Mouse (Mus musculus): ENCODE measurements around the gene Nccrp1. TPM values are rescaled to one million over a fixed set of nuclear protein-coding genes. Genes with fewer than 3 reads are reported as not detected.

Nccrp1 gene
- 0.31 and 0.36 TPM in 2 replicates for polyA plus RNA-seq (2015; fragmentation: Nextera tagmentation; extraction: Ambion mirVana)

- Histone ChIP-seq H3K27me3 (replicated peaks) (peaks cover 43% of the 10 kb centered on the region), H3K9ac (replicated peaks) (peak within 1 kb of the TSS; percentile 21), H3K36me3 (no peaks in the 10 kb centered on the region), H3K9me3 (replicated peaks) (no peaks in the 10 kb centered on the region), H3K4me1 (peaks cover 21% of the 10 kb centered on the region), H3K27ac (replicated peaks) (no peak within 1 kb of the TSS), H3K4me2 (peak within 1 kb of the TSS; percentile 65), H3K4me3 (replicated peaks) (peak within 1 kb of the TSS; percentile 36)
- ATAC-seq (ENCODE audit: low FRiP score): no peak
- 8% methylated on average over 4 of the region's 5 CpGs for WGBS
Measured at GRCm38 (mm10) chr7:28547154-28547553, at the start of gene Nccrp1. TSS of gene Nccrp1 (minus strand) at chr7:28547254.

GRCm38 (mm10) chr7:28595751-28596435, 48.8 kb upstream of the Nccrp1 start:
- H3K4me1 ChIP-seq: peaks cover 58% of the 10 kb centered on the region
- no peaks in the 10 kb centered on the region for H3K27me3 ChIP-seq (replicated peaks)
- no peaks in the 10 kb centered on the region for H3K36me3 ChIP-seq
- no peaks in the 10 kb centered on the region for H3K9me3 ChIP-seq (replicated peaks)
- ATAC-seq (ENCODE audit: low FRiP score): no peak
- H3K9ac ChIP-seq (replicated peaks): no peak overlapping the region
- H3K4me2 ChIP-seq: peak overlapping the region; percentile 84
- no peak overlapping the region for H3K27ac ChIP-seq (replicated peaks)
- 76% methylated on average over 8 of the region's 8 CpGs for WGBS
- peak overlapping the region; percentile 61; the same call in 1 of the 2 replicates for H3K4me3 ChIP-seq (replicated peaks)

GRCm38 (mm10) chr7:28593206-28594111, 46.4 kb upstream of the Nccrp1 start:
- Histone ChIP-seq H3K4me3 (replicated peaks) (no peak overlapping the region), H3K27ac (replicated peaks) (no peak overlapping the region), H3K9me3 (replicated peaks) (no peaks in the 10 kb centered on the region), H3K4me1 (peaks cover 51% of the 10 kb centered on the region), H3K36me3 (no peaks in the 10 kb centered on the region), H3K4me2 (no peak overlapping the region), H3K27me3 (replicated peaks) (no peaks in the 10 kb centered on the region), H3K9ac (replicated peaks) (no peak overlapping the region)
- ATAC-seq (ENCODE audit: low FRiP score): no peak
- WGBS: 49% methylated on average over 14 of the region's 14 CpGs

GRCm38 (mm10) chr7:28591862-28592261, 44.8 kb upstream of the Nccrp1 start:
- 65% methylated on average over 1 of the region's 1 CpGs for WGBS
- Histone ChIP-seq H3K9me3 (replicated peaks) (no peaks in the 10 kb centered on the region), H3K9ac (replicated peaks) (no peak overlapping the region), H3K36me3 (no peaks in the 10 kb centered on the region), H3K4me1 (peaks cover 56% of the 10 kb centered on the region), H3K4me3 (replicated peaks) (no peak overlapping the region), H3K4me2 (no peak overlapping the region), H3K27me3 (replicated peaks) (no peaks in the 10 kb centered on the region), H3K27ac (replicated peaks) (no peak overlapping the region)
- no peak for ATAC-seq (ENCODE audit: low FRiP score)

DNA sequence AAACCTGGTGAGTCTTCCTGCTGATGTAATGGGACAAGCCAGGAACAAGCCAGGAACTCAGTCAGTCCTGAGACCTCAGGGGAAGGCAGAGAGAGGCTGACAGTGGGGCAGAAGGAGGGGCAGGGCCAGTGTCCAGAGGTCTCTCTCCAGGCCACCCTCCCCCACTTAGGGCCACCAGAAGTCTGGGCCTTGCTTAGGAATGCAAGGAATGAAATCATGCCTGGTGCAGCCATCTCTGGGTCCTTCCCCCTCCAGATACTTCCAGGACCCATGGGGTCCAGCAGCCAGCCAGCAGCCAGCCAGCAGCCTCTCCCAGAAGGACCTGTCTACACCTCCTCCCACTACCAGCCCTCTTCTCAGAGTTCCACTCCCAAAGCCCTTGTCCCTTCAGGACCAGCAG, 40.6 kb upstream of the Nccrp1 start:
- 0 out of 2 replicates have a peak overlapping the region, but pooled peaks have one; percentile 9 for H3K27ac ChIP-seq (replicated peaks)

DNA sequence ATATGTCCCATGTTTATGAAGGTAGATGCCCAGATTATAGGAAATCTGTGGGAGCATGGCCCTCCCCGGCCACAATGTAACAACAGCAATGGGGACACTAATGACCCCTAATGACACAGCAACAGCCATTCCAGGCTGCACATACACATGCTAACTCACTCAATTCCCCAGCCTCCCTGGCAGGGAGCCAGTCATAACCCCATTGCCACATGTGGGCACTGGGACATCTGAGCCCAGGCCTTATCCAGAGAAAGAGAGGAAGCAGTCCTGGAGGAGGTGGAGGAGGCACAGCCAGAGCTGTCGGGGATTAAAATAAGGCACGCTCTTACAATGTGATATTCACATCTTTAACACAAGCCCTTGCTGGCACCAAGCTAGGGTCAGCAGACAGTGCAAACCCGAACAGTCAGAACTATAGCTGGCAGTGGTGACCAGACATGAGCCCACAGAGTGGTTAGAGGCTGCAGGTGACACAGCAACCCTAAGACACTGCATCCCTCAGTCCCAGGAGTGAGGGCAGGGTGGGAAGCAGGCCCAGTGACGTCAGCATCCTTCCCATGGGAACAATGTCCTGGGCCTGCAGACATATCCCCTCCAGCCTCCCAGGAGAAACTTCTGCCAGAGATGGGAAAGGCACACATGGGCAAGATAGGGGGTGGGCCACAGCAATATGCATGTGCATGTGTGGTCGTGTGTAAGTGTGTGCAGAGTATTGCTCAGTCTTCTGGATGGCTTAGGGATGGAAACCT, 39.8 kb upstream of the Nccrp1 start:
- H3K9ac ChIP-seq (replicated peaks): no peak overlapping the region
- H3K4me1 ChIP-seq: peaks cover 55% of the 10 kb centered on the region
- H3K27ac ChIP-seq (replicated peaks): 0 out of 2 replicates have a peak overlapping the region, but pooled peaks have one; percentile 9
- H3K9me3 ChIP-seq (replicated peaks): no peaks in the 10 kb centered on the region
- 49% methylated on average over 6 of the region's 6 CpGs for WGBS
- no peaks in the 10 kb centered on the region for H3K27me3 ChIP-seq (replicated peaks)
- H3K36me3 ChIP-seq: no peaks in the 10 kb centered on the region
- ATAC-seq (ENCODE audit: low FRiP score): no peak
- no peak overlapping the region for H3K4me2 ChIP-seq
- no peak overlapping the region for H3K4me3 ChIP-seq (replicated peaks)

More for the DNA sequence above, 40.6 kb upstream of the Nccrp1 start:
- H3K4me1 ChIP-seq: peaks cover 54% of the 10 kb centered on the region
- ATAC-seq (ENCODE audit: low FRiP score): no peak
- H3K27me3 ChIP-seq (replicated peaks): no peaks in the 10 kb centered on the region
- H3K36me3 ChIP-seq: no peaks in the 10 kb centered on the region
- H3K4me2 ChIP-seq: no peak overlapping the region
- no peaks in the 10 kb centered on the region for H3K9me3 ChIP-seq (replicated peaks)
- H3K9ac ChIP-seq (replicated peaks): no peak overlapping the region
- no peak overlapping the region for H3K4me3 ChIP-seq (replicated peaks)

- H3K9ac ChIP-seq (replicated peaks): no peak overlapping the region
- H3K36me3 ChIP-seq: no peaks in the 10 kb centered on the region
- H3K9me3 ChIP-seq (replicated peaks): no peaks in the 10 kb centered on the region
- no peak overlapping the region for H3K4me3 ChIP-seq (replicated peaks)
- no peak overlapping the region for H3K27ac ChIP-seq (replicated peaks)
- 80% methylated on average over 6 of the region's 6 CpGs for WGBS
- no peak for ATAC-seq (ENCODE audit: low FRiP score)
- no peak overlapping the region for H3K4me2 ChIP-seq
- H3K27me3 ChIP-seq (replicated peaks): no peaks in the 10 kb centered on the region
- H3K4me1 ChIP-seq: peaks cover 55% of the 10 kb centered on the region
Measured at GRCm38 (mm10) chr7:28585001-28585400, 37.9 kb upstream of the Nccrp1 start.

- H3K4me1 ChIP-seq: peaks cover 58% of the 10 kb centered on the region
- WGBS: 71% methylated on average over 4 of the region's 4 CpGs
- H3K9me3 ChIP-seq (replicated peaks): no peaks in the 10 kb centered on the region
- H3K9ac ChIP-seq (replicated peaks): no peak overlapping the region
- H3K4me2 ChIP-seq: no peak overlapping the region
- no peak overlapping the region for H3K4me3 ChIP-seq (replicated peaks)
- H3K27ac ChIP-seq (replicated peaks): no peak overlapping the region
- no peaks in the 10 kb centered on the region for H3K36me3 ChIP-seq
- H3K27me3 ChIP-seq (replicated peaks): no peaks in the 10 kb centered on the region
- no peak for ATAC-seq (ENCODE audit: low FRiP score)
Measured at GRCm38 (mm10) chr7:28584468-28584867, 37.4 kb upstream of the Nccrp1 start.

DNA sequence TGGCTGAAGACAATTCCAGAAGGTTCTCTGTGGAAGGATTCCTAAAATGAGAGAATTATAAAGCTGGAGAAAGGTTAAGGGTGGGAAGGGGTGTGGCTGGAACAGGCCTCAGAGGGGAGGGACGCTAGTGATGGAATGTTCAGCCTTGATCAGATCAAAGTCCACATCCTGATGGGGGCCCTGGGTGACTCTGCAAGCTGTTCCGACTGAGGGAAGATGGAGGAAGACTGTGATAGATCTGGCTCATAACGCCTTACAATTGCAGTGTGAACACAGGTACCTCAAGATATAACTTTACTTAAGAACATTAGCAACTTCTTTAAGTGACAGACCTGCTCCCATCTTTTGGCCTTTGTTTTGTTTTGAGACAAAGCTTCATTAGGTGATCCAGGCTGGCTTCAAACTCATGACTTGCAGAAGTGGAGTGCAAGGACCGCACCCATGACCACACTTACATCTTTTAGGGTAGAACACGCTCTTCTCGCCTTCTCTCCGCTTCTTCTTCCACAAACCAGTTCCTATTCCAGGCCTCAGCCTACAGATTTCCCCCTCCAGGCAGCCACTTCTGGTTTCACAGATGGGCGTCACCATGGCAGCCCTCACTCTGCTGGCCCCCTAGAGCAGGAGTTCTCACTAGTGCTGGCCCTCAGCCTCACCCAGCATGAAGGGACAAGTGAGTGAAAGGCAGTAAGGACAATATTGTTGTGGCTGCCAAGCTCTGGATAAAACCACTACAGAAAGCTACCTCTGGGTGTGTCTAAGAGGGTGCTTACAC, 36.7 kb upstream of the Nccrp1 start:
- Histone ChIP-seq H3K27ac (replicated peaks) (peak overlapping the region; percentile 48; the same call in 1 of the 2 replicates), H3K4me2 (no peak overlapping the region), H3K9ac (replicated peaks) (no peak overlapping the region), H3K9me3 (replicated peaks) (no peaks in the 10 kb centered on the region), H3K4me3 (replicated peaks) (no peak overlapping the region), H3K4me1 (peaks cover 63% of the 10 kb centered on the region), H3K27me3 (replicated peaks) (no peaks in the 10 kb centered on the region), H3K36me3 (no peaks in the 10 kb centered on the region)
- 78% methylated on average over 8 of the region's 8 CpGs for WGBS
- ATAC-seq (ENCODE audit: low FRiP score): no peak

GRCm38 (mm10) chr7:28582841-28583240, 35.8 kb upstream of the Nccrp1 start:
- no peaks in the 10 kb centered on the region for H3K27me3 ChIP-seq (replicated peaks)
- no peaks in the 10 kb centered on the region for H3K9me3 ChIP-seq (replicated peaks)
- no peak overlapping the region for H3K9ac ChIP-seq (replicated peaks)
- H3K36me3 ChIP-seq: no peaks in the 10 kb centered on the region
- no peak overlapping the region for H3K4me2 ChIP-seq
- 49% methylated on average over 11 of the region's 11 CpGs for WGBS
- ATAC-seq (ENCODE audit: low FRiP score): peak; percentile 40; the same call in 1 of the 2 replicates
- peaks cover 59% of the 10 kb centered on the region for H3K4me1 ChIP-seq
- peak overlapping the region; percentile 48 for H3K27ac ChIP-seq (replicated peaks)
- no peak overlapping the region for H3K4me3 ChIP-seq (replicated peaks)

DNA sequence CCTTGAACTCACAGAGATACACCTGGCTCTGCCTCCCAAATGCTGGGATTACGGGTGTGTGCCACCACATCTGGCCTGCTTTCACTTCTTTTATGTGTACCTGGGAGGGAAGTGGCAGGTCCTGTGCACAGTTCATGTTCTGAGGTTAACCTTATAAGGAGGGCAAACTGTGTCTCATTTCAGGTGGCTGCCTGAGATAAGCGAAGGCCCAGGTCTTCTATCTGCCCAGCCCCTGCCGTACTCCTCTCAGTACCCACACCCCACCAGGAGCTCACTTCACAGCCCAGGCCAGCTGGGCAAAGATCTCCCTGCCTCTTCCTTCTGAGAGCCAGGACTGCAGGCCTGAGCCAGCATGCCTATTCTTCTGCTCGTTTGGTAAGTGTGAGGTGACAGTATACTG, 34.7 kb upstream of the Nccrp1 start:
- H3K9ac ChIP-seq (replicated peaks): no peak overlapping the region
- no peak overlapping the region for H3K27ac ChIP-seq (replicated peaks)
- H3K4me1 ChIP-seq: peaks cover 59% of the 10 kb centered on the region
- H3K9me3 ChIP-seq (replicated peaks): no peaks in the 10 kb centered on the region
- no peak overlapping the region for H3K4me2 ChIP-seq
- 87% methylated on average over 4 of the region's 4 CpGs for WGBS
- no peak for ATAC-seq (ENCODE audit: low FRiP score)
- no peaks in the 10 kb centered on the region for H3K36me3 ChIP-seq
- H3K27me3 ChIP-seq (replicated peaks): no peaks in the 10 kb centered on the region
- H3K4me3 ChIP-seq (replicated peaks): no peak overlapping the region
